Comparison of ENCODE assay signal across 7 mouse cellular contexts in genomic region chr7:113262510-113263467, GRCm38 (mm10). TPM values are rescaled to one million over a fixed set of nuclear protein-coding genes. Genes with fewer than 3 reads are reported as not detected.
DNase-seq lines count a peak whose midpoint lies in the region; ATAC-seq and TF ChIP-seq lines count a peak whose summit lies in the region.
"Not testable (repeated sequence)": the region's sequence is repeated elsewhere in the genome, so short reads cannot be mapped to it uniquely, and the experiment has no call there.

No protein-coding gene starts in this region.

- peak; percentile 88 for TF ChIP-seq EP300 in ES-Bruce4 (IDR thresholded peaks at IDR 0.05; ENCODE audit: insufficient read depth, low read depth, low read length)

- peaks cover 11% of the 10 kb centered on the region for H3K4me1 ChIP-seq in ES-Bruce4 (ENCODE audit: control insufficient read depth, insufficient read depth, low read length)
- H3K4me1 ChIP-seq in ES-E14 (ENCODE audit: control insufficient read depth in 2 of 2, insufficient read depth in 2 of 2, low read length in 2 of 2, poor library complexity in 1 of 2) = peaks cover 0 to 22% of the 10 kb centered on the region in 2 experiments; a peak in 2 of 4 replicates
- H3K4me1 ChIP-seq in heart, embryonic 12.5 days (replicated peaks) = peaks cover 27% of the 10 kb centered on the region
- H3K4me1 ChIP-seq in small intestine, adult 2 months (ENCODE audit: control insufficient read depth, insufficient read depth, insufficient read length, low read length) = peaks cover 23% of the 10 kb centered on the region

- TF ChIP-seq POLR2A in ES-Bruce4 (IDR thresholded peaks at IDR 0.05; ENCODE audit: insufficient read depth, low read length) = peak; percentile 52
- TF ChIP-seq POLR2A in small intestine, adult 2 months (IDR thresholded peaks at IDR 0.05; ENCODE audit: low read depth, low read length) = not testable (repeated sequence)

- H3K27ac ChIP-seq in ES-Bruce4 (ENCODE audit: insufficient read depth, low read length) (peak overlapping the region; percentile 100), ES-E14 (ENCODE audit: insufficient read depth, low read depth, low read length, poor library complexity, severe bottlenecking) (peak overlapping the region; percentile 94)
- 0 out of 2 replicates have a peak overlapping the region, but pooled peaks have one; percentile 11 for H3K27ac ChIP-seq in heart, embryonic 12.5 days (ENCODE audit: poor library complexity, severe bottlenecking)
- peak overlapping the region; percentile 64 for H3K27ac ChIP-seq in small intestine, adult 2 months (ENCODE audit: insufficient read depth, low read depth, low read length)

- peak overlapping the region; percentile 92 for H3K9ac ChIP-seq in ES-Bruce4 (ENCODE audit: low read depth, poor library complexity, severe bottlenecking)
- H3K9ac ChIP-seq in ES-E14 (ENCODE audit: insufficient read depth, low read depth, low read length, poor library complexity, severe bottlenecking); heart, embryonic 12.5 days: not testable (repeated sequence)

- WGBS in heart, embryonic 12.5 days = 46% methylated on average over 14 of the region's 14 CpGs
- 36% methylated on average over 14 of the region's 14 CpGs for WGBS in small intestine, adult 2 months

- in situ Hi-C loops in ES-E14 (cut with MboI; ENCODE audit: low sequenced_read_pairs in 2 of 2, unreplicated experiment in 2 of 2) = loop anchor here in 1 of 2 experiments (25.0 kb wide), 1 partner anchor 350 kb away; no protein-coding TSS in a partner anchor

- not testable (repeated sequence) for H3K4me2 ChIP-seq in heart, embryonic 12.5 days

- H3K4me3 ChIP-seq in ES-Bruce4 (ENCODE audit: low read depth, low read length) = peak overlapping the region; percentile 72
- H3K4me3 ChIP-seq in ES-E14 (ENCODE audit: insufficient read depth in 1 of 2, low read depth in 1 of 2, low read length in 2 of 2, poor library complexity in 1 of 2, severe bottlenecking in 1 of 2) = peak overlapping the region in 1 of 2 experiments; percentile 2; a peak in 1 of 4 replicates
- H3K4me3 ChIP-seq in heart, embryonic 12.5 days; small intestine, adult 2 months (ENCODE audit: low read depth, low read length): not testable (repeated sequence)

- ATAC-seq in heart, embryonic 12.5 days (ENCODE audit: insufficient number of reproducible peaks, low FRiP score) = not testable (repeated sequence)

- H3K9me3 ChIP-seq in ES-Bruce4 (replicated peaks; ENCODE audit: control insufficient read depth, insufficient read depth, low read length, poor library complexity, severe bottlenecking); ES-E14 (ENCODE audit: control insufficient read depth, insufficient read depth, low read depth, low read length); heart, embryonic 12.5 days (replicated peaks): not testable (repeated sequence)

- peak; percentile 52 for DNase-seq in CD4-positive, CD25-positive, alpha-beta regulatory T cell, adult 2 months (ENCODE audit: low read depth, low spot score)
- DNase-seq in ES-E14 (ENCODE audit: low read depth, low spot score) = not testable (repeated sequence)
- DNase-seq in R1 (ENCODE audit: low read depth, low spot score) (peak; percentile 92), ZHBTc4 (ENCODE audit: low read depth, low spot score) (peak; percentile 85)

- not testable (repeated sequence) for TF ChIP-seq CTCF in ES-Bruce4 (IDR thresholded peaks at IDR 0.05; ENCODE audit: low read depth, low read length); small intestine, adult 2 months (IDR thresholded peaks at IDR 0.05; ENCODE audit: extremely low read depth, insufficient read length, insufficient replicate concordance, low read depth, low read length)

- H3K36me3 ChIP-seq in ES-Bruce4 (ENCODE audit: control insufficient read depth, insufficient read depth, low read length, poor library complexity, severe bottlenecking); ES-E14 (ENCODE audit: control insufficient read depth, insufficient read depth, low read length, poor library complexity, severe bottlenecking); heart, embryonic 12.5 days; small intestine, adult 2 months (ENCODE audit: control insufficient read depth, insufficient read depth, low read length): not testable (repeated sequence)

- H3K27me3 ChIP-seq in ES-Bruce4 (ENCODE audit: control insufficient read depth, insufficient read depth, low read length, poor library complexity, severe bottlenecking); heart, embryonic 12.5 days (replicated peaks); small intestine, adult 2 months (ENCODE audit: control insufficient read depth, insufficient read depth, low read length): not testable (repeated sequence)

RNA-seq across cellular contexts. Expression of gene Arntl, which starts 55.5 kb away (rescaled TPM):
- 13.3 and 13.8 TPM in 2 replicates for polyA plus RNA-seq in ES-Bruce4 (2011; ENCODE audit: insufficient read depth, insufficient read length, low read depth, missing spikeins)
- 7.2 and 10.0 TPM in 2 replicates for total RNA-seq in ES-E14 (2012; rRNA removed)
- 6.8 and 8.5 TPM in 2 replicates for polyA plus RNA-seq in heart, embryonic 12.5 days (2016; fragmentation: Nextera tagmentation; extraction: Ambion mirVana)
- polyA plus RNA-seq in small intestine, adult 2 months (2012; rRNA removed) = 4.2 and 11.0 TPM in 2 replicates

Comparison
In these comparisons a context has a peak if more than half of its experiments do, and no peak if none do; other contexts are left out.
1. H3K27ac ChIP-seq: peak in every context shown above with its lines; median percentile 100 in ES-Bruce4; 94 in ES-E14; 64 in small intestine, adult 2 months; 11 in heart, embryonic 12.5 days.